Mouse (Mus musculus): ENCODE data around the gene Gm16867. TPM values are rescaled to one million over a fixed set of nuclear protein-coding genes. Genes with fewer than 3 reads are reported as not detected.
"Not testable (repeated sequence)": the region's sequence is repeated elsewhere in the genome, so short reads cannot be mapped to it uniquely, and the experiment has no call there.

Gene Gm16867
- polyA plus RNA-seq, 1 experiment from 2014 or later, result not detected

DNA sequence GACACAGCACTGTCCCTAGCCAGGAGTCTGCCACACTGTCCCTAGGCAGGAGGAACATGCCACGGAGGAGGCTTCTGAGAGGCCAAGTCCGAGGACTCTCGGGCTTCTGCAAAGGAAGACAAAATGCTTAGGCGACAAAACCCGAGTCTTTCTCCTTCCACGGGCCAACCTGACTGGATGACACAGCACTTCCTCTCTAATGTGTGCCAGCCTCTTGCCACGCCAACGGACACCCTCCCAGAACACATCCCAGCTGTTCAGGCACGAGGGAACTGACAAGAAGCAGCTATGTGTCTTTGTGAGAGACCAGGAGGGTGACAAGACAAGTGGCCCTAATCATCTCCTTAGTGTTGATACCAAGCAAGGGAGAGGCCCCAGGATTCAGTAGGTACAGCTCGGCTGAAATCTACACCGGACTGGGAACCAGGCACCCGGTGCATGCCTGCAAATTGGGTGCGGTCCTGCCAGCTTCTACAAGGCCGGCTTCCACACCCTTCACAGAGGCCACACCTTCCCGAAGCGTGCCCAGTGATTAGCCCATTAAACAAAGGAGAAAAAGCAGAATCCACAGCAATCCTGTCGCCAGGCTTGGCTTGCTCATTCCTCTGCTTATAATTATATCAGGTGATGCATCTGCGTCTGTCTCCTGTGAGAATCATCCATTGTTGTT, 17.6 kb downstream of the Gm16867 start:
- not testable (repeated sequence) for ATAC-seq (replicated peaks; ENCODE audit: low FRiP score, low TSS enrichment, low read depth); DNase-seq (ENCODE audit: low spot score); H3K9me3 ChIP-seq (ENCODE audit: control insufficient read depth, low read length); H3K4me3 ChIP-seq (ENCODE audit: low read depth, low read length); H3K36me3 ChIP-seq (ENCODE audit: control insufficient read depth, insufficient read depth, low read length); H3K4me1 ChIP-seq (replicated peaks; ENCODE audit: control insufficient read depth, insufficient read depth, low read length); H3K27ac ChIP-seq (ENCODE audit: low read depth); H3K4me2 ChIP-seq (ENCODE audit: low read length); H3K9ac ChIP-seq (ENCODE audit: low read length); H3K27me3 ChIP-seq (replicated peaks; ENCODE audit: control insufficient read depth, insufficient read depth, low read length)
- WGBS, result no CpG with 5 or more reads among the region's 18 CpGs

DNA sequence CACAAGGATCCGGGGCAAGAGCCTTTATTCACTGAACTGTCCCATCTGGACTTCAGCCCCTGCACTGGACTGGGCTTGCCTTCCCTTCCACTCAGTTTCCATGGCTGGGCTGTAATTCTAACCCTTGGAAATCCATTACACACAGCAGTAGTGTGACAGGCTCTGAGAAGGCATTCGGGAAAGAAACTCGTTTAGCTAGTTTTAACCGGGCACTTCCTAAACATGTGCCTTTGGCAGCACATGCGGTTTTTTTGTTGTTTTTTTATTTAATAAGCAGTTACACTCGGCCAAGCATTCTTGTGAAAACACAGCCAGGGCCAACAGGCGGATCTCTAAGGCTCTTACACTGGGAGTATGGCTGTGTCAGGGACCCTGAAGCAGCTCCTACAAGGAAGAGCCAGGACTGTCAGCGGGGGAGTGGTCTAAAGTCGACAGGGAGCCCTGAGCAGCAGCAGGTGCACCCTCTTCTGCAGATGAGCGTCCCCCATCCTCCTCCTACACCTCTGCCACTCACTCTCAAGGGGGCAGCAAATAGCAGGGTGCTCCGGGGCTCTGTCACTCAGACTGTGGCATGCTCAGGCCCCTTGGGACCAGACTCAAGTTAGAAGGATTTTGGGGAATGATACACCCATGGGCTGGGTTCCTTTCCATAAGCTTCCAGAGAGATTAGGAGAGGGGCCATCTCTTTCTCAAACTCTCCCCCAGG, 29.1 kb downstream of the Gm16867 start:
- WGBS, result no CpG with 5 or more reads among the region's 11 CpGs
- H3K4me3 ChIP-seq (ENCODE audit: low read depth, low read length); DNase-seq (ENCODE audit: low spot score); H3K36me3 ChIP-seq (ENCODE audit: control insufficient read depth, insufficient read depth, low read length); H3K4me2 ChIP-seq (ENCODE audit: low read length); H3K4me1 ChIP-seq (replicated peaks; ENCODE audit: control insufficient read depth, insufficient read depth, low read length); H3K27me3 ChIP-seq (replicated peaks; ENCODE audit: control insufficient read depth, insufficient read depth, low read length); H3K27ac ChIP-seq (ENCODE audit: low read depth); H3K9me3 ChIP-seq (ENCODE audit: control insufficient read depth, low read length); H3K9ac ChIP-seq (ENCODE audit: low read length): not testable (repeated sequence)
- ATAC-seq (replicated peaks; ENCODE audit: low FRiP score, low TSS enrichment, low read depth), result 0 out of 2 replicates have a peak, but pooled peaks have one; percentile 32

DNA sequence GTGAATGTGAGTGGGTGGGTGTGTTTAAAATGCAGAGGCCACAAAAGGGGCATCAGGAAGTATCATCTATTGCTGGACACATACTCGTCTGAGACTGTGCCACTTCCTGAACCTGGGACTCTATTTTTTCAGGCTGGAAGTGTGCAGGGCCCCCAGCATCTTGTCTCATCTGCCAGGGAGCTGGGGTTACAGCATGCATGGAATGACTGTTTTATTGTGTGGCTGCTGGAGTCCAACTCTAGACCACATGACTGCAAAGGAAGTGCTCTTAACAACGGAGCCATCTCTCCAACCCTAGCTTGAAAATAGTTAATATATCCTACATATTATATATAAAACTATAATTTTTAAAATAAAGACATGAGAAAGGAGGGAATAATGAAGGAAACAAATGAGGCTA, 29.8 kb downstream of the Gm16867 start:
- no CpG with 5 or more reads among the region's 2 CpGs for WGBS
- H3K27ac ChIP-seq (ENCODE audit: low read depth); DNase-seq (ENCODE audit: low spot score); H3K9me3 ChIP-seq (ENCODE audit: control insufficient read depth, low read length); H3K36me3 ChIP-seq (ENCODE audit: control insufficient read depth, insufficient read depth, low read length); ATAC-seq (replicated peaks; ENCODE audit: low FRiP score, low TSS enrichment, low read depth); H3K4me3 ChIP-seq (ENCODE audit: low read depth, low read length); H3K4me1 ChIP-seq (replicated peaks; ENCODE audit: control insufficient read depth, insufficient read depth, low read length); H3K4me2 ChIP-seq (ENCODE audit: low read length); H3K27me3 ChIP-seq (replicated peaks; ENCODE audit: control insufficient read depth, insufficient read depth, low read length); H3K9ac ChIP-seq (ENCODE audit: low read length): not testable (repeated sequence)

GRCm38 (mm10) chr14:69470122-69470708, 32.9 kb downstream of the Gm16867 start:
- not testable (repeated sequence) for DNase-seq (ENCODE audit: low spot score); H3K9me3 ChIP-seq (ENCODE audit: control insufficient read depth, low read length); H3K27me3 ChIP-seq (replicated peaks; ENCODE audit: control insufficient read depth, insufficient read depth, low read length); H3K4me3 ChIP-seq (ENCODE audit: low read depth, low read length); H3K27ac ChIP-seq (ENCODE audit: low read depth); H3K36me3 ChIP-seq (ENCODE audit: control insufficient read depth, insufficient read depth, low read length); H3K9ac ChIP-seq (ENCODE audit: low read length); ATAC-seq (replicated peaks; ENCODE audit: low FRiP score, low TSS enrichment, low read depth); H3K4me1 ChIP-seq (replicated peaks; ENCODE audit: control insufficient read depth, insufficient read depth, low read length); H3K4me2 ChIP-seq (ENCODE audit: low read length)
- no CpG with 5 or more reads among the region's 8 CpGs for whole genome bisulfite sequencing

DNA sequence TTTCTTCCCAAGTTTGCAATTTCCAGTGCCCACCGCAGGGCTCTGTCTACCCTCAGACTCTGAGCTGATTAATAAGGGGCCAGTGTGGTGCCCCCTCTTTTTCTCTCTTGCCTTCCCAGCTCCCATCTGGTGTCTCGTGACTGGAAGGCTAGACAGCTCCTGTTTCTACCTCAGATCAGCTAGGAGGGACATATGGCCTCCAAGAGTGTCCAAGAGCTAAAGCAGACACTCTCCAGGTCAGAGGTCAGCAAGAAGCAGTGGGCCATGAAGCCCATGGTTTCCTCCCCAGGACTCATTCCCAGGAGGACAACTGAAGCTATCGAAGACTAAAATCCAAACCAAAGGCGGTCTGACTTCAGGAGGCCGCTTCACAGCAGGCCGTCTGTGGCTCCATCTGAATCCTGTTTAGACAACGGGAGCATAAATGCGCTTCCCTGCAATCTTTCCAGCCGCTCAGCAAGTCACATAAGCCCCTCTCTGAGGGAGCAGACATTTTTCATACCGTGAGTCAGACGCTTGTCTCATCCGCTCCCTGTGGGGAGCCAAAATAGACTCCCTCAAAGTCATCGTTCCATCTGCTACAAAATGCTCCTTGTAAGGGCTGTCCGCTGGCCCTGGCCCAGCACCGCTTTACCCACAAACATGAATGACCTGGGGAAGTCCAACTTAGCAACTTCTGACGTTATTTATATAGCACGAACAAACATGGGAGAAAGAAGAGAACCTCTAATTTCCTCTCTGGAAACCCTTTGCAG, 35.4 kb downstream of the Gm16867 start:
- no CpG with 5 or more reads among the region's 17 CpGs for WGBS
- not testable (repeated sequence) for H3K36me3 ChIP-seq (ENCODE audit: control insufficient read depth, insufficient read depth, low read length); H3K4me2 ChIP-seq (ENCODE audit: low read length); H3K9ac ChIP-seq (ENCODE audit: low read length); ATAC-seq (replicated peaks; ENCODE audit: low FRiP score, low TSS enrichment, low read depth); H3K27me3 ChIP-seq (replicated peaks; ENCODE audit: control insufficient read depth, insufficient read depth, low read length); DNase-seq (ENCODE audit: low spot score); H3K4me3 ChIP-seq (ENCODE audit: low read depth, low read length); H3K4me1 ChIP-seq (replicated peaks; ENCODE audit: control insufficient read depth, insufficient read depth, low read length); H3K9me3 ChIP-seq (ENCODE audit: control insufficient read depth, low read length); H3K27ac ChIP-seq (ENCODE audit: low read depth)

DNA sequence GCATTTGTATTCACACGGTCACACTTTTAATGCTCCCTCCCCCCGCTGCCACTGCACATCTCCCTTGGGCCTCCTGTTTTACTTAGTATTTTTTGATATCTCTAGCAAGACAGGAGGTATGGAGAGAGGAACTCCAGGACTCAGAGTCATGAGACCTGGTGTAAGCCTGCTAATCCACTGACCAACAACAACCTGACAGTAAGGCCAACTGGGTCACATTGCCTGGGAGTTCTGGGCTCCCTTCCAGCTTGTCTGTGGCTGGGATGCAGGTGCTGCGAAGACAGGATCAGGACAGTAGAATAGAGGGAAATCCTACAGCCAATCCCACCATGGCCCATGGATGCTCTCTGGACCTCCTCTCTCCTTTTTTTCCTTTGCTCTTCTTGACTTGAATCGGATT, 38.7 kb downstream of the Gm16867 start:
- not testable (repeated sequence) for H3K9me3 ChIP-seq (ENCODE audit: control insufficient read depth, low read length); ATAC-seq (replicated peaks; ENCODE audit: low FRiP score, low TSS enrichment, low read depth); H3K27ac ChIP-seq (ENCODE audit: low read depth); H3K27me3 ChIP-seq (replicated peaks; ENCODE audit: control insufficient read depth, insufficient read depth, low read length); H3K4me1 ChIP-seq (replicated peaks; ENCODE audit: control insufficient read depth, insufficient read depth, low read length); DNase-seq (ENCODE audit: low spot score); H3K36me3 ChIP-seq (ENCODE audit: control insufficient read depth, insufficient read depth, low read length); H3K4me3 ChIP-seq (ENCODE audit: low read depth, low read length); H3K9ac ChIP-seq (ENCODE audit: low read length); H3K4me2 ChIP-seq (ENCODE audit: low read length)
- no CpG with 5 or more reads among the region's 4 CpGs for WGBS

- ATAC-seq (replicated peaks; ENCODE audit: low FRiP score, low TSS enrichment, low read depth); H3K4me3 ChIP-seq (ENCODE audit: low read depth, low read length); DNase-seq (ENCODE audit: low spot score); H3K4me2 ChIP-seq (ENCODE audit: low read length); H3K4me1 ChIP-seq (replicated peaks; ENCODE audit: control insufficient read depth, insufficient read depth, low read length); H3K27ac ChIP-seq (ENCODE audit: low read depth); H3K27me3 ChIP-seq (replicated peaks; ENCODE audit: control insufficient read depth, insufficient read depth, low read length); H3K36me3 ChIP-seq (ENCODE audit: control insufficient read depth, insufficient read depth, low read length); H3K9me3 ChIP-seq (ENCODE audit: control insufficient read depth, low read length); H3K9ac ChIP-seq (ENCODE audit: low read length): not testable (repeated sequence)
- WGBS, result no CpG with 5 or more reads among the region's 5 CpGs
Measured at GRCm38 (mm10) chr14:69457691-69458090, 45.5 kb downstream of the Gm16867 start.

- H3K9ac ChIP-seq (ENCODE audit: low read length); H3K4me1 ChIP-seq (replicated peaks; ENCODE audit: control insufficient read depth, insufficient read depth, low read length); H3K27me3 ChIP-seq (replicated peaks; ENCODE audit: control insufficient read depth, insufficient read depth, low read length); H3K36me3 ChIP-seq (ENCODE audit: control insufficient read depth, insufficient read depth, low read length); H3K27ac ChIP-seq (ENCODE audit: low read depth); H3K4me3 ChIP-seq (ENCODE audit: low read depth, low read length); H3K9me3 ChIP-seq (ENCODE audit: control insufficient read depth, low read length); DNase-seq (ENCODE audit: low spot score); ATAC-seq (replicated peaks; ENCODE audit: low FRiP score, low TSS enrichment, low read depth); H3K4me2 ChIP-seq (ENCODE audit: low read length): not testable (repeated sequence)
- WGBS, result no CpG with 5 or more reads among the region's 9 CpGs
Measured at GRCm38 (mm10) chr14:69454640-69455039, 48.5 kb downstream of the Gm16867 start.

Data from intestine, embryonic 14.5 days (tissue).